Mouse (Mus musculus) c-Kit-positive CD71-positive TER-119-negative erythroid progenitor cells, embryonic 14.5 days (primary cell): ENCODE results near the gene Rhox4a2.
"Not testable (repeated sequence)": the region's sequence is repeated elsewhere in the genome, so short reads cannot be mapped to it uniquely, and the experiment has no call there.

Source experiments
- DNase-seq: peaks from one replicate; pipeline ENCODE4 v3.0.0-alpha.2; 2013; ENCODE audit warnings: low read depth

Rhox4a2 gene

DNA sequence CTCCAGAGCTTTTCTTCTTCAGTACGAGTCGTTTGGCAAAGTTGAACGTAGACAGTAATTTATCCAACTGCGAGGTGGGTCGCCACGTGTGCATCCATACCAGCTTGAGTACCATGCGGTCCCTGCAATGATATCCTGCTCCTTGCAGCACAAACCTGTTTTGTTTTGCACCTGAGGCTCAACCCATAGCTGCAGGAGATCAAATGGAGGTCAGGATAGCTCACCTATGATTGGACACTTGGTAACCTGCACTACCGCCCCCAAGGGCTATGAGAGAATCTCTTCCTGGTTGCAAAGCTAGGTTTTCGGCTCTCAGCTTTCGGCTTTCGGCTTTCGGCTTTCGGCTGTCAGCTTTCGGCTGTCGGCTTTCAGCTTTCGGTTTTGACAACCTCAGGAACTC, at the start of gene Rhox4a2:
Rhox4a2 (plus strand) TSS at position 301 of the 400 bp plus-strand sequence.
- not testable (repeated sequence) for DNase-seq

- not testable (repeated sequence) for DNase-seq
These were observed 10.9 kb upstream of the Rhox4a2 start, which contains the start of gene Rhox3a2 for GRCm38 (mm10) chrX:37379728-37380127. TSS of gene Rhox3a2 (plus strand) at chrX:37380028.

GRCm38 (mm10) chrX:37411767-37412166, 21.1 kb downstream of the Rhox4a2 start, which contains the start of gene Rhox2b:
TSS of gene Rhox2b (plus strand) at chrX:37412067.
- DNase-seq: not testable (repeated sequence)

- not testable (repeated sequence) for DNase-seq
These were observed 41.5 kb downstream of the Rhox4a2 start, which contains the start of gene Rhox4b for GRCm38 (mm10) chrX:37432194-37432593. TSS of gene Rhox4b (plus strand) at chrX:37432494.
